Mouse (Mus musculus): ENCODE data around the gene Ccdc124.

DNA sequence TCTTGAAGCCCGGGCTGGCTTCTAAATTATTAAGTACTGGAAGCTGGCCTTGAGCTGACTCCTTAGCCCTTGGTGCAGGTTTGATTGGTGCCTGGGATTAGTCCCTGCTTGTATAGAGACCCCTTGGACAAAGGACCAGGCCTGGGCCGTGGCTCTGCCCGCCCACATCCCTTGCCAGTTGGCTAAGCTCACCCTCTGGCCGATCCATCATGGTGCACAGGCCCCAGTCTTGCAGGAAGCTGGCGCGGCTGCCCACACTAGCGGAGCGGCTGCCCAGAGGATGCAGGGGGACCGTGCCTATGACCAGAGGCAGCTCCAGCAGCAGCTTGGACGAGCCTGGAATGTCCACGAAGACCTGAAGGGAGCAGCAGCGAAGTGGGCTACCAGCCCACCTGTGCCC lies 37.1 kb downstream of the Ccdc124 start:
- no peak for TF ChIP-seq CTCF (IDR thresholded peaks at IDR 0.05; ENCODE audit: borderline replicate concordance, insufficient read depth, low read length)
- no peak for TF ChIP-seq POLR2A (IDR thresholded peaks at IDR 0.05; ENCODE audit: low read depth, low read length)

Data from embryonic fibroblast, embryonic 13.5 days (primary cell).